Mouse (Mus musculus): ENCODE measurements around the gene Rbm19. TPM values are rescaled to one million over a fixed set of nuclear protein-coding genes. Genes with fewer than 3 reads are reported as not detected.

Gene Rbm19
- total RNA-seq, 2 experiments from 2014 or later, result 14.1 to 20.8 TPM

GRCm38 (mm10) chr5:120135337-120135736, 19.1 kb downstream of the Rbm19 start:
- no peak for DNase-seq

GRCm38 (mm10) chr5:120135823-120136222, 19.6 kb downstream of the Rbm19 start:
- DNase-seq, result no peak

- DNase-seq, result no peak
These were observed 20.0 kb downstream of the Rbm19 start for GRCm38 (mm10) chr5:120136236-120136675.

GRCm38 (mm10) chr5:120137038-120137437, 20.8 kb downstream of the Rbm19 start:
- DNase-seq, result no peak

GRCm38 (mm10) chr5:120137846-120138245, 21.6 kb downstream of the Rbm19 start:
- DNase-seq, result no peak

GRCm38 (mm10) chr5:120138406-120138805, 22.1 kb downstream of the Rbm19 start:
- DNase-seq, result peak; percentile 29

GRCm38 (mm10) chr5:120139224-120139623, 23.0 kb downstream of the Rbm19 start:
- DNase-seq, result no peak

- DNase-seq, result peak; percentile 35
These were observed 27.7 kb downstream of the Rbm19 start for GRCm38 (mm10) chr5:120143941-120144340.

GRCm38 (mm10) chr5:120145371-120146050, 29.2 kb downstream of the Rbm19 start:
- DNase-seq, result no peak

GRCm38 (mm10) chr5:120146051-120146385, 29.8 kb downstream of the Rbm19 start:
- DNase-seq, result peak; percentile 71

- no peak for DNase-seq
These were observed 30.6 kb downstream of the Rbm19 start for GRCm38 (mm10) chr5:120146909-120147308.

GRCm38 (mm10) chr5:120148246-120148645, 32.0 kb downstream of the Rbm19 start:
- no peak for DNase-seq

- DNase-seq, result no peak
These were observed 34.9 kb downstream of the Rbm19 start for GRCm38 (mm10) chr5:120151145-120151544.

- DNase-seq, result no peak
These were observed 36.9 kb downstream of the Rbm19 start for GRCm38 (mm10) chr5:120153140-120153539.

- DNase-seq, result no peak
These were observed 39.4 kb downstream of the Rbm19 start for GRCm38 (mm10) chr5:120155672-120156071.

- no peak for DNase-seq
These were observed 40.1 kb downstream of the Rbm19 start for GRCm38 (mm10) chr5:120156166-120156909.

- DNase-seq, result no peak
These were observed 40.9 kb downstream of the Rbm19 start for GRCm38 (mm10) chr5:120157115-120157514.

GRCm38 (mm10) chr5:120158476-120158875, 42.2 kb downstream of the Rbm19 start:
- DNase-seq, result no peak

GRCm38 (mm10) chr5:120160923-120161658, 44.8 kb downstream of the Rbm19 start:
- no peak for DNase-seq

GRCm38 (mm10) chr5:120162689-120163088, 46.4 kb downstream of the Rbm19 start:
- no peak for DNase-seq

GRCm38 (mm10) chr5:120163428-120163827, 47.2 kb downstream of the Rbm19 start:
- no peak for DNase-seq

- DNase-seq, result peak; percentile 74
These were observed 48.2 kb downstream of the Rbm19 start for GRCm38 (mm10) chr5:120164450-120164849.

Measured in gastrocnemius, postnatal 10 days (tissue).